Mouse (Mus musculus) thymus, postnatal 14 days (tissue): ENCODE data around the gene Oosp3.
A peak's percentile ranks its signal among the peaks of the same experiment; 100 is the strongest.

Experiments
- DNase-seq: peaks from one replicate; pipeline ENCODE4 v3.0.0; 2021

Gene Oosp3

DNA sequence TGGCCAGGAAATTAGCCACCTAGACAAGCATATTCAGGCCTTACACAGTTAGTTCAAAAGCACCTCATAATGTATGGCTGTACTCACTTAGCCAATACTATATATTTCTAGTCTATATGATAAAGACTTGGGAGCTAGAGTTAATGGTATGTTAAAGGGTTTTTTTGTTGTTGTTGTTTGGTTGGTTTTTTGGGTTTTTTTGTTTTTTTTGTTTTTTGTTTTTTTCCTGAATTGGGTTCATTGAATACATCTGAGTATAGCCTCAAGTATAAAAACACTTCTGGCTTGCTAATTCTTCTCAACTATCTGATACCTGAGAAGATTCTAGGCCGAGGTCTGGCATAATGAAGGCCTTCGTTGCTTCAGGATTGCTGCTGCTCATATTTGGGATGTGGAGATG is at the start of gene Oosp3:
Gene Oosp3 (plus strand): TSS at position 301 of the 400 bp plus-strand sequence.
- no peak for DNase-seq

DNA sequence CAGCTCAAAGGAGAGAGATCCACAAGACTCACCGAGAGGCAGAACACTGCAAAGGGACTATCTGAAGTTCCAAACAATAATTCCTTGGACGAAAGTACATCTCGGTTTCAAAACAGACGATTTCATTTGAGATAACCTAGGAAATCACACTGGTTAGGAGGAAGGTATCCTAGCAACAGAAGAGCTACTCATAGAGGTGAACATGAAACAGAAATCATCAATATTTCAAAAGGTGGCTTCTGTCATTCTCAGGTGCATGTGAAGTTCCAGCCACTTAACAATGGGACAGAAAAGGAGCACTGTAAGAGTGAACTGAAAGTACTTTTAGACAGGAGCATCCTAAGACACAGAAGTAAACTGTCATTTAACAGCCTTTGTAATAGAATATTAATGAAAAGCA is 47.3 kb upstream of the Oosp3 start:
- DNase-seq, result no peak

- DNase-seq, result no peak
These were observed 37.7 kb upstream of the Oosp3 start for GRCm38 (mm10) chr19:11659142-11659541.

DNA sequence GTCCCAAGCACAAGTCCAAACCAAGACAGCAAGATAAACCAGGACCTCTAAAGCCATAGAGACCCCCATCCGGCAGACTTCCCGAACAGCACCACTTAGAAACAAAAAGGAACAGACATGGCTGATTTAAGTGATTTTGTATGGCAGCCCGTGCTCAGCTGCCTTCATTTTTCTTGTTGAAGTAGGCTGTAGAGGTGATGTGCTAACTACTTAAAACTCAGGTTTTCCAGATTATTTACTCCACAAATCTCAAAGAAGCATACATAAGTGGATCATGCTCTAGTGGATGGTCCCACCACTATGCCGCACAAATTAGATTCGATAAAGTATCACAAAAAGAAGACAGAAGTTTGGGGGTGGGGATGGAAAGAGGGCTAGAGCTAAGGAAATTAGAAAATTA is 36.4 kb upstream of the Oosp3 start, which contains the start of gene Oosp2:
Gene Oosp2 (minus strand): TSS at position 101 of the 400 bp plus-strand sequence.
- DNase-seq, result no peak

GRCm38 (mm10) chr19:11661562-11661961 is 35.3 kb upstream of the Oosp3 start:
- DNase-seq, result no peak

DNA sequence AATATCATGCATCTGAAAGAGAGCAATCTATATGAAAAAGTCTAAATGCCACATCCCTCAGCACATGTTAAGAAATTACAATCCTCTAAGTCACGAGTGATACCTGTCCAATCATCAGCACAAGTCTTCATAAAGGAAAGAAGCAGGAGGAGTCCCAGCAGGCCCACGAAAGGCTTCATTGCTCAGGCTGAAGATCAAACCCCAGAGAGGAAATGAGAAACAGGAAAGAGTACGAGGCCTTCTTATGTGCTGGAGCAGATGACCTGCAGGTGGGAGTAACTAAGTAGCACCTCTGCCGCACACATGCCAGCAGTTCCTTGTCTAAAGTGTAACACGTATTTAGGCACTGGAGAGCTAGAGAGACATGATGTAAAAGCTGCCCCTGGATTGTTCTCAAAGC is 6.0 kb upstream of the Oosp3 start, which contains the start of gene Oosp1:
Gene Oosp1 (minus strand): TSS at position 312 of the 400 bp plus-strand sequence.
- DNase-seq, result peak; percentile 4

- DNase-seq, result no peak
These were observed 5.4 kb upstream of the Oosp3 start for GRCm38 (mm10) chr19:11691454-11691853.

- no peak for DNase-seq
These were observed 1.5 kb downstream of the Oosp3 start for GRCm38 (mm10) chr19:11698342-11698741.

DNA sequence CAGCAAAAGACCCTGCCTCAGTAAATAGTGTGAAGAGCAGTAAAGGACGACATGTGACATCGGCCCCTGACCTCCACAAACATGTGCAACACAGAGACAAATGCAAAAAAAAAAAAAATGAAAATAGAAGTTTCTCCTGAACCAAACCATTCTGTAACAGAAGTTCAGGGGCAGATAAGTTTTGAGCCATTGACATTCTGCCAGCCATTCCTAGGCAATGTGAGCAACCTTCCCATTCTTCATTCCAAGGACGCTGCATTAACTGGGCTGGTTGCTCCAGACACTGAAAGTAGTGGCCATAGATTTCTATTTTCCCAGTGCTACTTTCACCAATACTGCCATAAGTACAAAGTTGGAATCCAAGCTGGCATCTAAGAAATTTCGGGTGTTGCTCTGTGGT is 15.6 kb downstream of the Oosp3 start:
- no peak for DNase-seq

DNA sequence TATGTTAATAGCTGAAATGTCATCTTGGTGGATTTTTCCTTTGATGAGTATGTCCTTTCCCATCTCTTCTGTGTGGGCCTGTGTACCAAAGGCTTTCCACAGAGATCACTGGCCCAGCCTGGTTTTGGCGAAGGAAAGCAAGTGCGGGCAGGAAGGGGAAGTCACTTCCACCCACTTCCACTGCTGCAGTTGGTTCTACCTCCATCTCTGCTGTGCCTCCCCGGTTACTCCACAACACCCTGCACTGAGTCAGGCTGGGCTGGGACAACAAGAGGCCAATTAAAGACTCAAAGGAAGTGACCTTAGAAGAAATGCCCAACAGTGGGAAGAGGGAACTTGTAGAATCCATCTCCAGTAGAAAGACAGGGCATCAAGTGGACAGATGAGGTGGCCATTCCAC is 23.2 kb downstream of the Oosp3 start:
- no peak for DNase-seq

DNA sequence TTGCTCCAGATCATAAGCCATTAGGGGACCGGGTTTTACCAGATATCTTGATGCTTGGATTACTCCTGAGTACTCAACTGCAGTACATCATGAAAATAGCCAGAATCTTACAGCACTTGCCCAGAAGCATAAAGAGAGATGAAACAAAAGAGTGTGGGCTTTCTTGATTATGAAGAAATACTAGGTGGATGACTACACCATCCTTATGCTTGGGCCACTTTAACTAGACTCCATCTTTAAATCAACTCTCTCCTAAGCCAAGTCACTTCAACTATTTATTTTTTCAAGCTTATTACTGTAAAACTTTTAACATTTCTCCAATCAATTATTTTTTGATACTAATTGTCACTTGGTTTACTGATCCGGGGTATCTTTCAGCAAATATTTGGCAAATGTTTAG is 27.0 kb downstream of the Oosp3 start:
- DNase-seq, result no peak

DNA sequence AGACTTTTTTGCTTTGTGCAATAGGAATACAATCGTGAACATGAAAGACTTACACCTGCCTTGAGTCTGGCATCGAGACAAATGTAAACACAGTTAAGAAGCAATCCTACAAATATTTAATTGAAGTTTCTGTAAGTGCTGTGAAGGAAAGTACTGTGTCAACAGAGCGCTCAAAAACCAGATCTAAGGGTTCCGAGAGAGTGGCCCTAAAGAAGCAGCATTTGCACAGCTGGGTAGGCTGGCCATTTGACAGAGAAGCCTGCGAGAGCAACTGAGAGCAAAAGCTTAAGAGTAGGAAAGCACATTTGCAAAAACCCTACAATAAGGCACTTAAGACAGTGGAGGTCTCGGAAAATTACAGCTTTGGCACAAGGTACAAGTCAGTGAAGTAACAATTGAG is 27.4 kb downstream of the Oosp3 start:
- no peak for DNase-seq

DNA sequence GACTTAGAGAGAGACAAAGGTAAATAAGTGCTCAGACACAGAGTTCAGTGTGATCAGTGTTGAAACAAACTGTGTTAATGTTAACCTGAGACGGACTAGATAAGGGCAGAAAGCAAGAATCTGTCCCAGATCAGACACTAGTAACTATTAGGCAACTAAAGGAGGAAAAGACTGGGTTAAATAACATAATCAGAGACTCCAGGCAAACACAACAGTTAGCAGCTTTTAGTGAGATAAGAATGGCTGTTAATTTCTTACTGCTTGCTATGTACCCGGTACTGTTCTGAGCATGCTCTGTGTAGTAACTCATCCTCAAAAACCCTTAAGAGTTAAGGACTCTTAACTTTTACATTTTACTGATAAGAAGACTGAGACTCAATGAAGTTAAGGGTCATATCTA is 29.1 kb downstream of the Oosp3 start:
- no peak for DNase-seq

DNA sequence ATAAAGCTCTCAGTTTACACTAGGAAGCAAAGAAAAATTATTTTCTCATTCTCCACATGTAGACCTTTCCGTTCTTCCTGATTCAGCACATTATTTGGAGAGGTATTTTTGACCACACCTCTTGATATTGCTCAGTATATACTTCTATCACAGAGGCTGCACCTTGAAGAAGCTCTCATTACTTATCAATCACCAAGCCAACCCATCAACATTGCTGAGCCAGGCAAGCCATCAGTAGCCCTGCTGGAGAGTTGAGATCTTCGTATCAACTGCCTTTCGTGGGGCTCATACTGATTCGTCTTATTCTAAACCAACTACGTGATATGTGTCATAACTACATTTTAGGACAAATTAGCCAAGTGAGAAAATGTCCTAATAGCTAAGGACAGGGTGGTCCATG is 30.4 kb downstream of the Oosp3 start:
- DNase-seq, result no peak

GRCm38 (mm10) chr19:11730278-11730677 is 33.4 kb downstream of the Oosp3 start:
- no peak for DNase-seq

DNA sequence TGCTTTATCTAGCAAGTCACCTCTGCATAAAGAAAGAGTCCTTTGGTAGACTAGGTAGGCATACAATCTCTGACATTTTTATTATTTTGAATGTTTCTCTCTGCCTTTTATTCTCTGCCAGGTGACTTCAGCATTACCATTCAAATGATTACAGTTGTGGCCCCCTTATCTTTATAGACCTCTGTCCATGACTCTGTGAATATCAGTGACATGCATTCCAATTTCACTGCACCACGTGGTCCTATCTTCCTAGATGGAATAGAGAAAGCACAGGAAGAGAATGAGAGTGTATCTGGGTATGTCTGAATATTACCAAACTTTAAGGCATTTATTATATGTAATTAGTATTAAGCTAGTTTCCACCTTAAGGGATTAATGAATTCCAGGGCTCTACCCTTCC is 39.6 kb downstream of the Oosp3 start:
- no peak for DNase-seq

DNA sequence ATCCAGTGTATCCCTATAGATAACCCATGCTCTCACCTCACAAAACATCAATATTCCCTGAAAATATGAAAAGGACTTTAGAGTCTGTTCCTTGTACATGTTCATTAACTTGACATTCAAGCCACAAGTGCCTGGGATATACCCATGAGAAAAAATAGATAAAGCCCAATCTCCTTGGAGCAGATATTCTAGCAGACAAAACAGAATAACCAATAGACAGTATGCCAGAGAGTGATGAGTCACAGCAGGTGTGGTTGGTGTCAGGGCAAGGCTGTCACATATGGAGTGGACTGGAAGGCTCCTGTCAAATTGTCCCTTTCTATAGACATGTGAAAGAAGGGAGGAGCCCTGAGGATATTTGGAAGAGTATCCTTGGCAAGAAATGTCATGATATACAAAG is 48.8 kb downstream of the Oosp3 start:
- no peak for DNase-seq

GRCm38 (mm10) chr19:11747298-11747697 is 50.4 kb downstream of the Oosp3 start, which contains the start of gene Gif:
Gif (plus strand) TSS chr19:11747554.
- DNase-seq, result no peak
